Mouse (Mus musculus) CD4-positive naive resting alpha-beta T cell, adult 76 days (primary cell): Measurements from ENCODE around the gene Acsm2. TPM values are rescaled to one million over a fixed set of nuclear protein-coding genes. Genes with fewer than 3 reads are reported as not detected.

Experiments
- total RNA-seq: library from RNA; stranded (reverse); gene quantifications from one replicate; pipeline ENCODE4 v1.2.4, GENCODE M21; 2023

The Acsm2 gene
- not detected for total RNA-seq

DNA sequence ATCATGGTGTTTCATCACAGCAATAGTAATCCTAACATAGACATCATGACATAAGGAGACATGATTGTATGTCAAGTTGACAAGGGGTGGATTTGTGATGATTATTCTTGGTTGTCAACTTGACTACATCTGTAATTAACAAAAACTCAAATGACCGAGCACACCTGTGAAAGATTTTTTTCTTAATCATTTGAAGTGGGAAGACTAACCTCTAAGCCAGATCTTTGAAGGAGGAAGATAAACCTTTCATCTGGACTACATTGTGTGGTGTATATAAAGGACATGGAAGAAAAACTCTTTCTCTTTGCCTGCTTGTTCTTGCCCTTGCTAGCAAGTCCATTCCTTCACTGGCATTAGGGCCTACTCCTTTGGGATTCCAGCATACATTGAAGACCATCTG is at the start of gene Acsm2:
TSS of gene Acsm2 (plus strand) at position 301 of the 400 bp plus-strand sequence.

DNA sequence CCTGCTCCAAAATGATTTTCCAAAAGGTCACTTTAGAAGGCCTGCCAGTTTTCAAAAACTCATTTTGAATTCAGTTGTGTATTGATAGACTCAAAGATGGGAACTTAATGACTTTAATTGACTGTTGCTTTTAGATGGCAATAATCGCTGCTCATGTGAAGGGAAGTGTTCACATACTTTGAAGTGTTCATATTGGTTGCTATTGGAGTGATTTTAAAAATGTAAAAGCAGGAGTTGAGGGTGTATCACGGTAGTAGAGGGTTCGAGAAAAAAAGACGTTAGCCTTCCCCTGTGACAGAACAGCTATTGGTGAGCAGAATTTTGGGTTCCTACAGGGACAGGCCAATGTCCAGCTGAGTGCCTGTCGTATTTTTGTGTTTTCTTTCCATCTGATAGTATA is 35.0 kb upstream of the Acsm2 start, which contains the start of gene Acsm5:
TSS of gene Acsm5 (plus strand) at position 301 of the 400 bp plus-strand sequence.

DNA sequence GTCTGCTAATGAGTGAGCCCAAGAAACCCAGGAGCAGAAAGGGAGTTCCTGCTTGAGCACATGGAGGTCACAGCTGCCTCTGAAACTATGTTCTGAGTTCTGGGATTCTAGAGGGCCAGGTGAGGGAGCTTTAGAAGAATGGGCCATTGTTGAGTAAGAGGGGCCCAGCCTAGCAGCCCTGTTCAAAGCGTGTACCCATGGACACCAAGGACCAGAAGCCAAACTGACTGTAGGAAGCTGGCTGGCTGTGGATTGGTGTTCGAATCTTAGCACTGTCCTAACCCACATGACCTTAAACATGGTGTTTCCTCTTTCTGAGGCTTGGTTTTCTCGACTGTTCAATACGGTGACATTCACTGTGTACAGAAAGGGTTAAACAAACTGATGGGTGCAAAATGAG is 30.8 kb upstream of the Acsm2 start, which contains the start of gene Pdilt:
TSS of gene Pdilt (minus strand) at position 101 of the 400 bp plus-strand sequence.

DNA sequence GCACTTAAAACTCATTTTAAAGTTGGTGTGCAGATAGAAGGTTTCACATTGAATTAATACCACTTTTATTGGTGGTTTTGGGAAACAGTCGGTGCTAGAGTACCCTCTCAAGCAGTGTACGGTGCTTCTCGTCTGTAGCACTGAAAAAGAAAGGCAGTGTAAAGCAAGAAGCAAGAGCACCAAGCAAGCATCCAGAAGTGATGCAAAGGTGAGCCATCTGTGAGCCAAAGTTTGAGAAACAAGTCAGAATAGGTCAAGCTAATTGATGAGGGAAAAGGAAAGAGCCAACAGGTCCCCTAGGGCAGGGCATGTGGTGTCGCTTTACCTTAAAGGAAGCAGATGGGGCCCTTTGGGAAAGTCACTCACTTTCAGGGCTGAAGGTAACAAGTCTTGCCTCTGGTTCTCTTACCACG is 52.5 kb downstream of the Acsm2 start, which contains the start of gene Acsm1:
TSS of gene Acsm1 (plus strand) at position 363 of the 413 bp plus-strand sequence.

Other genes starting within 250 kb of the Acsm2 start
- 0.85 TPM for gene Gp2, start 95.1 kb upstream of the Acsm2 start, total RNA-seq
- gene Umod, start 75.1 kb upstream of the Acsm2 start, total RNA-seq, result not detected
- not detected for gene Acsm5, start 34.9 kb upstream of the Acsm2 start, total RNA-seq
- not detected for gene Pdilt, start 30.9 kb upstream of the Acsm2 start, total RNA-seq
- gene Acsm1, start 52.7 kb downstream of the Acsm2 start, total RNA-seq, result not detected
- gene Acsm4, start 135.7 kb downstream of the Acsm2 start, total RNA-seq, result not detected
- gene Thumpd1, start 166.5 kb downstream of the Acsm2 start, total RNA-seq, result 96.7 TPM
- not detected for gene Acsm3, start 206.6 kb downstream of the Acsm2 start, total RNA-seq
- 48.4 TPM for gene Rexo5, start 239.7 kb downstream of the Acsm2 start, total RNA-seq
- 6.2 TPM for gene Eri2, start 239.7 kb downstream of the Acsm2 start, total RNA-seq